8 mouse cellular contexts compared by ENCODE assay signal in the genomic region with DNA sequence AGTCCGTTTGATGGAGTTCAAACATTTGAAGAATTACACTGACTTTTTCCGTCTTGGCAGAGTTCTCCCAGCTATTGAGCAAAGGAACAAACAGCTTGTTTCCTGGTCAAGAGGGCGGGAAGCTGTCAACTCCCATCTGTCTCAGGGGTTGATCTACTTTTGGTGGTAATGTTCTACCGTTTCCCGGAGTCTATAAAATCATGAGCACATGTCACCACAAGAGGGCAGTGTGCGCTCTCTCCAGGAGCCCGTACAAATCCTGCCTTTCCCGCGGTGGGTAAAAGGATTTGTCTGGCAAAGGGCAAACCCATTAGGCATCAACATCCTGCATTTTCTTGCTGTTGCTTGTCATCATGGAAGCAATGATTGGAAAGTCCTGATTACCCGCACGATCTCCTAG.
A peak's percentile ranks its signal among the peaks of the same experiment; 100 is the strongest.
DNase-seq lines count a peak whose midpoint lies in the region; ATAC-seq and TF ChIP-seq lines count a peak whose summit lies in the region.

No protein-coding gene starts in this region.

- H3K27me3 ChIP-seq in forebrain, postnatal 0 days (ENCODE audit: insufficient read depth, low read length), result no peaks in the 10 kb centered on the region; the same call in 1 of the 2 replicates
- no peaks in the 10 kb centered on the region for H3K27me3 ChIP-seq in lung, embryonic 14.5 days (ENCODE audit: insufficient read depth, low read length)

- no peak overlapping the region for H3K9ac ChIP-seq in forebrain, postnatal 0 days
- no peak overlapping the region for H3K9ac ChIP-seq in lung, embryonic 14.5 days

- H3K4me1 ChIP-seq in forebrain, postnatal 0 days (ENCODE audit: insufficient read depth), result 0 out of 2 replicates have a peak, but pooled peaks cover 4% of the 10 kb centered on the region
- no peaks in the 10 kb centered on the region for H3K4me1 ChIP-seq in lung, embryonic 14.5 days (ENCODE audit: insufficient read depth)

- peak; percentile 96 for TF ChIP-seq CTCF in forebrain, postnatal 0 days (IDR thresholded peaks at IDR 0.05; ENCODE audit: low read depth)
- peak; percentile 94 for TF ChIP-seq CTCF in lung, embryonic 14.5 days (IDR thresholded peaks at IDR 0.05; ENCODE audit: low read depth)

- peak; percentile 72 for ATAC-seq in forebrain, postnatal 0 days
- ATAC-seq in lung, embryonic 14.5 days (ENCODE audit: insufficient read depth), result peak; percentile 46; the same call in 1 of the 2 replicates

- H3K36me3 ChIP-seq in forebrain, postnatal 0 days (ENCODE audit: insufficient read depth), result no peaks in the 10 kb centered on the region
- no peaks in the 10 kb centered on the region for H3K36me3 ChIP-seq in lung, embryonic 14.5 days (ENCODE audit: insufficient read depth)

- 6% methylated on average over 11 of the region's 11 CpGs for WGBS in forebrain, postnatal 0 days
- 2% methylated on average over 11 of the region's 11 CpGs for WGBS in lung, embryonic 14.5 days

- peak; percentile 67 for DNase-seq in Muller cell, postnatal 12 days (ENCODE audit: inconsistent ontology term)
- DNase-seq in cerebellum, adult 11-12 months, result peak; percentile 27
- DNase-seq in forebrain, postnatal 0 days, result peak; percentile 95
- peak; percentile 30 for DNase-seq in heart, postnatal 25 days (ENCODE audit: low spot score)
- peak; percentile 67 to 88 for DNase-seq in layer of hippocampus, adult 18-20 months (ENCODE audit: low spot score in 2 of 2)
- peak; percentile 97 for DNase-seq in lung, embryonic 14.5 days
- DNase-seq in retina, adult 2 months (ENCODE audit: low read depth, low spot score), result peak; percentile 55
- peak; percentile 37 for DNase-seq in urinary bladder, adult 2 months (ENCODE audit: low spot score)

- no peak overlapping the region for H3K4me2 ChIP-seq in forebrain, postnatal 0 days (ENCODE audit: low read depth)
- H3K4me2 ChIP-seq in lung, embryonic 14.5 days, result 0 out of 2 replicates have a peak overlapping the region, but pooled peaks have one; percentile 6

- no peak overlapping the region for H3K4me3 ChIP-seq in forebrain, postnatal 0 days (ENCODE audit: low read depth, low read length)
- no peak overlapping the region for H3K4me3 ChIP-seq in lung, embryonic 14.5 days (ENCODE audit: low read depth, low read length)

- H3K9me3 ChIP-seq in forebrain, postnatal 0 days (ENCODE audit: low read length), result no peaks in the 10 kb centered on the region
- no peaks in the 10 kb centered on the region for H3K9me3 ChIP-seq in lung, embryonic 14.5 days (ENCODE audit: low read depth, low read length)

- H3K27ac ChIP-seq in forebrain, postnatal 0 days (ENCODE audit: low read depth, low read length), result no peak overlapping the region; the same call in 1 of the 2 replicates
- no peak overlapping the region for H3K27ac ChIP-seq in lung, embryonic 14.5 days (ENCODE audit: low read depth)

- intact Hi-C loops in heart, postnatal 25 days (cut with DNase I), result loop anchor here (1.0 to 5.0 kb wide), 3 partner anchors 47 to 1040 kb away; no protein-coding TSS in a partner anchor

Comparison
In these comparisons a context has a peak if more than half of its experiments do, and no peak if none do; other contexts are left out.
1. DNase-seq: peak in every context shown above with its lines; median percentile 97 in lung, embryonic 14.5 days; 95 in forebrain, postnatal 0 days; 78 in layer of hippocampus, adult 18-20 months; 67 in Muller cell, postnatal 12 days; 55 in retina, adult 2 months; 37 in urinary bladder, adult 2 months; 30 in heart, postnatal 25 days; 27 in cerebellum, adult 11-12 months.